Mouse (Mus musculus) liver (tissue): ENCODE data around the gene Nek2.

Source experiments
- DNase-seq: peaks from one replicate; pipeline ENCODE4 v3.0.0-alpha.2; 2020; ENCODE audit warnings: mixed read lengths

Nek2 gene

DNA sequence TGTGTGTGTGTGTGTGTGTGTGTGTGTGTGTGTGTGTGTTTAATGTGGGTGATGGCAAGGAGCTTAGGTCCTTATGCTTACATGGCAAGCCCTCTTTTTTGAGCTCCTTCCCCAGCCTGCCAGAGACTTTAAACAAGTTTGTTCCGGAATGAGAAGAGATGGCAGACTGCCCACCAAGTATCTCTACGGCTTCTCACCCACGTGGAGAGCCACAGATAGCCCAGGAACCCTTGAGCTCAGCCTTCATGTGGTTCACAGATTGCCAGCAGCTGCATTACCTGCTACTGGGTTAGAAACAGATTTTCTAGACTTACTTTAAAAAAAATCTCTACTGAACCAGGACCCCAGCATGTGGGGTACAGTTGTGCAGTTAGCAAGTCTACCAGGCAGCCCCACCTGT, 38.6 kb downstream of the Nek2 start:
- DNase-seq = no peak

DNA sequence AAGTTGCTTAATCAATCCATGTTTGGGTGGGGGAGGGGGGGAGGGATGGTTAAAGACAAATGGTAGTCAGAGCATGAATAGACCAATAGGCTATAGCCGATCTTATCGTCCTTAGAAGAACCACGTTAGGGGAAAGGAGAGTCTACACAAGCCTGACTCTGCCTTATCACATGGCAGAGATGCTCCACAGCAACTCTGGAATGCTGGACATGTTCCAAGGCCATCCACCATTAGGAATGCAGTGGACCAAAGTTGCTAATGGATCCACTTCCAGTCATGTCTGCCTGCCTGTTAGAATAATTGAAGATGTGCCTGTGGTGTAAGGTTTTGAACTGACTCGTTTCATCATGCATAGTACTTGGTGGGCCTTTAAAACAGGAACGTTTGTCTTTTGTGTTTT, 40.0 kb downstream of the Nek2 start:
- DNase-seq = no peak

- no peak for DNase-seq
Observed at GRCm38 (mm10) chr1:191863833-191864550, 42.7 kb downstream of the Nek2 start.

DNA sequence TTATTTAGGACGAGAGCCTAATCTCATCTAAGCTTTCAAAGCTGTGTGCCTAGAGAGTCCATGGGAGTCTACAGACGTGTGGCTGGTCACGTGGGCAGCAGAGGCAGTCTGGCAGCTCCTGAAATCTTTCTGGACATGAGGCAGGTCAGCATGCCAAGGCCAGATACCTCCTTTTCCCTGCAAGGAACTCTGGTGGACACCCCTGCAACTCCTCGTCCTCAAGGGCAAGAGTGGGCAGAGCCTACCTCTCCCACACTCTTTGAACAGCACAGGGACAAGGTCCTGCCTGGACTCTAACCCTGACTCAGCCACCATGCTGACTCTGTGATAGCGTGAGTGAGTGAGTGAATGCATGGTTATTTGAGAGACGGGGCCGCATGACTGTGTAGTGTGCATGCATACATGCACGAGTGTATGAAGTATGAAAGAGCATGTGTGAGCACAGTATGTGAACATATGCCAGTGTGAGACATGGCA, 43.3 kb downstream of the Nek2 start:
- no peak for DNase-seq

DNA sequence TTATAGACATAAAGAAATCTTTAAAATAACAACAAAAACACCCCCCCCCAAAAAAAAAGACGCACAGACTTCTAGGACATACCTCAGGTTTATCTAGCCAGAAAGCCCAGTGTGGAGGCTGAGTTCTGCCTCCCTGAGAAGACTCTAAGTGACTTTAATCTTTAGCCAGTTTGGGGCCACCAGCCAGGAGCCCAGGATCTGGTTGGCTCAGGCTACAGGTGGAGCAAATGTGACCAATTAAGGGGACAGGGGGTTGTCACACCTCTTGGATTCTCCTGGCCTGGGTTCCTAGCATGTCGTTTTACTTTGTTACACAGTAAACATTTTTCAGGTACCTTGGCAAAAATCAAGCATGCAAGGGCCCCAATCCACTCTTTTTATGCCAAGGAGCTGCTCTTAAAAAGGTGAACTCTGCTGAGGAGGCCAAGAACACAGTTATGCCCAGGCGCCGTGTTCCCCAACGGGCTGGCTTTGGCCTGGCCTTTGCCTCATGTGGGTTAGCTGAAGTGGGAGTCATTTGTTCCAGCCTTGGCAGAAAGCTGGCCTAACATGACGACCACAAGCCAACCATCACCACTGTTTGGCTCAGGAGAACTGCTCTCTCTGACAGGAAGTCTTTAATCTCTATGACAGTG, 50.9 kb downstream of the Nek2 start:
- DNase-seq = no peak

GRCm38 (mm10) chr1:191875006-191875405, 53.8 kb downstream of the Nek2 start:
- peak; percentile 58 for DNase-seq

- DNase-seq = peak; percentile 58
Observed at GRCm38 (mm10) chr1:191875683-191876305, 54.5 kb downstream of the Nek2 start.

GRCm38 (mm10) chr1:191877681-191878080, 56.4 kb downstream of the Nek2 start:
- no peak for DNase-seq

DNA sequence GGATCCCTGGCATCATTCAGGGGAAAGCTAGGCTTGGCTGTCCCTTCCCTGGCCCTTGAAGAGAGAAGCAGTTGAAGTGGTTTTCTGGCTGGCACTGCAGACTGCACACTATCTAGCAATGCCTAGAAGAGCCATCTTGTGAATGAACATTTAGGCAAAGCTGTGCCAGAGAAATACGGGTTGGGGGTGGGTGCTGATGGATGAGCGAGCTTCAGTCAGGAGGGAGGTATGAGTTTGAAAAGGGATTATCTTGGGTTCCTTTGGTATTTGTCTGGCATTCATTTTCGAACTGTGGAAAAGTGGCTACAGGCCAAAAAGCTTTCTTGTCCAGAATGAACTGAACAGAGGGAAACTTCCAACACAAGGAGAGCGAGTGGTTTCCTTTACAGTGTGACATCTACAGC, 57.3 kb downstream of the Nek2 start:
- DNase-seq = no peak

DNA sequence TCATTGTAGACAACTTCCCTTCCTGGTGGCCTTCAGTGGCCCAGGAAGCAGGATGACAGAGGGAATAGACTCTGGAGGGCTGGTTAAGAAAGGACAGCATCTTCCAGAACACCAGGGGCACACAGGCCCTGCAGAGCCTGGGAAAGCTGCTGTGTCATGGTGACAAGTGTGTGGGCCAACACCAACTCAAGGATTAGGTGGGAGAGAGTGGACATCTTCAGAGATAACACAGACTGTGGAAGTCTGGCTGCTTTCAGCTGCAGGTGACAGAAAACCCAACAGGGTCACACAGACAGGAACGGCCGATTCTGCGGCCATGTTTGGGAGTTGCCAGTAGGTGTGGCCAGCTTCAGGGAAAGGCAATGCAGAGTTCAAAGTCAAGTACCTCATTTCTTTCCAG, 59.0 kb downstream of the Nek2 start:
- peak; percentile 80 for DNase-seq

DNA sequence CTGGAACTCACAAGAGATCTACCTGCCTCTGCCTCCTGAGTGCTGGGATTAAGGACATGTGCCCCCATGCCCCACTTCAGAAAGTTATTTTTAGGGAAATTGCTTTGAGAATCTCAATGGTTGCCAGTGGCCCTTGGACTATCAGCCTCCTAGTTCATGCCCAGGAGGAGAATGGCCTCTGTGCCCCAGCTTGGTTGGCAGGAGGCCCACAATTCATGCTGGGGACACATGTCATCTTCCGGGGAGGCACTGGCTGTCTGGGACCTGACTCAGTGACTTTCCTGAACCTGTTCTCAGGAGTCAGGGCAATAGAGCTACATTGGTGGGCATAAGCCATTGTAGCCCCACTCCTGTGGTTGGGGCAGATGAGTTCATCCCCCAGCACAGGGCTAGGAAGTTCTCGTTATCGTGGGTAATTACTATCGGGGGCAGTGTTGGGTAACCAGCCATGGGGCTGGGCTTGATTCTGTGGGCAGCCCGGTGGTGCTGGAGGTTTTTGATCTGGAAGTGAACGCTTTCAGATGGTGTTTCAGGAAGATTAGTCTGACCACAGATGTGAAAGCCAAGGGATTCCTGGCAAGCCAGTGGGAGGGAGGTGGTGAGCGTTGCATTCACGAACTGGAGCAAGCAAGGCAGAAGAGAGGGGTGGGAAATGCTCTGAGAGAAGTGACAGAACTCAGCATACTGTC, 59.8 kb downstream of the Nek2 start:
- DNase-seq = peak; percentile 44

DNA sequence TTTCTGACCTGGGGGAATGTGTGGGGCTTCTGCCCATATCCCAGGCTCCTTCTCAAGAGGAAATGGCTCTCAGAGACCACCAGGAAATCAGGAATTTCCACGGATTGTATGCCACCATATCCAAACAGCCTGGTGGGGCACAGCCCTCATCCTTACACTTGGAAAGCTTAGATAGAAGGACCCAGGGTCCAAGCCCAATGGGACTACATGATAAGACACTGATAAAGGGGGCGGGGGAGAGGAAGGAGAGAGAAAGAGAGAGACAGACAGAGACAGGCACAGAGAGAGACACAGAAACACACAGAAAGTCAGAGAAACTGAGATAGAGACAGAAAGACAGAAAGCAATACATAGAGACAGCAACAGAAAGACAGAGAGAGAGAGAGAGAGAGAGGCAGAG, 60.4 kb downstream of the Nek2 start:
- peak; percentile 65 for DNase-seq
